Mouse (Mus musculus): Measurements from ENCODE around the gene Zfpl1. TPM values are rescaled to one million over a fixed set of nuclear protein-coding genes. Genes with fewer than 3 reads are reported as not detected.
A peak's percentile ranks its signal among the peaks of the same experiment; 100 is the strongest.
"Not testable (repeated sequence)": the region's sequence is repeated elsewhere in the genome, so short reads cannot be mapped to it uniquely, and the experiment has no call there.

Zfpl1 gene
- 16.9 and 19.9 TPM in 2 replicates for polyA plus RNA-seq (2015; fragmentation: Nextera tagmentation; extraction: Ambion mirVana)

DNA sequence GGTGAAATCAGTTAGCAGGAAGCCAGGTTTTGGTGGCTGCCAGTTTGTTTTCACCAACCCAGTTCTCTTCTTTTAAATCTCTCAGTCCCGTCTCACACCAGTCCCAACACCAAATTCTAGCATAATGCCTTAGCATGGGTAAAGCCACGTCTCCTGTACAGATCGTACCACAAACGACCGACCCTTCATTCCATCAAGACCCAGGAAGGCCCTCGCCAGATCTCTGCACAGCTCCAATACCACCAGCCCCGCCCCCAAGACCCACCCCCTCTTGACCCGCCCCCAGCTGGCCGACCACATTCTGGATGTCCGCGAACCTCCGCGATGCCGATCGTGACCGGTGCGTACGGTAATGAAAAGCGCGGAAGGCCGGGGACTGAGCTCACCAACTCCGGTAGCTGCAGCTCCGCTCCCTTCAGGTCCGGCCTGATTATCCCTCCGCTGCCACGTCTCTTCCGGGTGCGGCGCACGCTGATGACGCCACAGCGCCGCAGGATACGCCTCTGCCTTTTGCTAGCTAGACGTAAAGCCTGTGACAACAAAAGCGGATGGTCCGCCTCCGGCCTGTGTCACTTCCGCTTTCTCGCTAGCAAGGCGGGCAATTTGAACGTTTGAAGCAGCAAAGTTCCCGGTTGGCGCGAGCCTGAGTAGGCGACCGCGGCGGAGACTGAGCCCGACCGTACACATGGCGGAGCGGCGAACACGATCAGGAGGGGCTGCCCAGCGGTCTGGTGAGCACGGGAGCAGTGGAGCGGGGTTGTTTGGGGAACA, at the start of gene Zfpl1, which contains the start of gene Cdca5:
Zfpl1 (minus strand) TSS at position 479 of the 771 bp plus-strand sequence.
Cdca5 (plus strand) TSS at position 506 of the 771 bp plus-strand sequence.
- no peaks in the 10 kb centered on the region for H3K9me3 ChIP-seq (ENCODE audit: low read length)
- under 1% methylated on average over 58 of the region's 58 CpGs for WGBS (ENCODE audit: insufficient replicate concordance)
- peak within 1 kb of the TSS; percentile 98 for H3K4me2 ChIP-seq (ENCODE audit: low read depth, low read length)
- H3K9ac ChIP-seq (replicated peaks), result peak within 1 kb of the TSS; percentile 85
- TF ChIP-seq EP300 (IDR thresholded peaks at IDR 0.05; ENCODE audit: low read depth) (peak; percentile 68; the same call in 1 of the 2 replicates), CTCF (IDR thresholded peaks at IDR 0.05; ENCODE audit: low read depth) (no peak)
- peak; percentile 97 for DNase-seq
- H3K4me1 ChIP-seq (ENCODE audit: insufficient read depth), result peaks cover 21% of the 10 kb centered on the region
- H3K4me3 ChIP-seq (ENCODE audit: low read depth, low read length), result peak within 1 kb of the TSS; percentile 93
- H3K27me3 ChIP-seq (ENCODE audit: insufficient read depth, low read length), result no peaks in the 10 kb centered on the region
- ATAC-seq, result peak; percentile 92
- H3K27ac ChIP-seq (ENCODE audit: low read depth), result peak within 1 kb of the TSS; percentile 70
- peaks cover 55% of the 10 kb centered on the region for H3K36me3 ChIP-seq (replicated peaks; ENCODE audit: insufficient read depth, low read length)

DNA sequence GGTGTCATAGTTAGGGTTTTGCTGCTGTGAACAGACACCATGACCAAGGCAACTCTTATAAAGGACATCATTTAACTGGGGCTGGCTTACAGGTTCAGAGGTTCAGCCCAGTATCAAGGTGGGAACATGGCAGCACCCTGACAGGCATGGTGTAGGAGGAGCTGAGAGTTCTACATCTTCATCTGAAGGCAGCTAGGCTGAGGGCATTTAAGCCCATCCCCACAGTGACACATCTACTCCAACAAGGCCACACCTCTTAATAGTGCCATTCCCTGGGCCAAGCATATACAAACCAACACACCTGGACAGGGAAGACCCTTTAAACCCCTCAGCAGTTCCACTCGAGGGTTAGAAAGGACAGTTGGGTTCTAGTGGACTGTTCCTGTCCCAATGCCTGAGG, 48.4 kb upstream of the Zfpl1 start:
- WGBS (ENCODE audit: insufficient replicate concordance), result 57% methylated on average over 1 of the region's 1 CpGs
- H3K9ac ChIP-seq (replicated peaks); H3K27me3 ChIP-seq (ENCODE audit: insufficient read depth, low read length); H3K36me3 ChIP-seq (replicated peaks; ENCODE audit: insufficient read depth, low read length); H3K9me3 ChIP-seq (ENCODE audit: low read length); DNase-seq: not testable (repeated sequence)
- peaks cover 33% of the 10 kb centered on the region for H3K4me1 ChIP-seq (ENCODE audit: insufficient read depth)
- peak; percentile 46 for ATAC-seq
- H3K4me3 ChIP-seq (ENCODE audit: low read depth, low read length), result peak overlapping the region; percentile 13; the same call in 1 of the 2 replicates
- H3K4me2 ChIP-seq (ENCODE audit: low read depth, low read length), result peak overlapping the region; percentile 60
- H3K27ac ChIP-seq (ENCODE audit: low read depth), result peak overlapping the region; percentile 72

DNA sequence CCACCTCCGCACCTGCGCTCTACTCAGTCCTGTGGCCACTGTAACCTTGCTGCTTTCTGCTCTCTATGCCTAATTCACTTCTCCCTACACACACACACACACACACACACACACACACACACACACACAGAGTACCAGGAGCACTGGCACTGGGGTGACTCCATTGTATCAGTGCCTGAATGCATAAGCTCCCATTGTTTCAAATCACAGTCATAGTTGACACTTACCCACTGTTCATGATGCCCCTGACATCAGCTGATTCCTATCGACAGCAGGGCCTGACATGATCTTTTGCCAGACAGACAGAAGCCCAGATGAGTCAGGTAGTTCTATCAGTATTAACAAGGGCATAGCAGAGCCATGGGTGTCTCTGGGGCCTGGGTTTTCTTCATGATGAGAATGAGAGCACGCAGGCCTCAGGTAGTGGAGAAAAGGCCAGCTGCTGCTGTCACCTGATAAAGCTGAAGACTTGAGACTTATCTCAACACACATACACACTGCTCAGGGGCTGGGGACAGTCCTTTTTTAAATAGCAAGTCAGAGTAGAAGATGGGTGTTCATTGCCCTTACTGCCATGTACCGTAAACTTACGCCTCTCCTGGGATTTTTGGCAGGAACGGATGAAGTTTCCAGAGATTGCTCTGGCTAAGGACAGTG, 47.5 kb upstream of the Zfpl1 start:
- ATAC-seq, result peak; percentile 53

GRCm38 (mm10) chr19:6130414-6131128, 45.8 kb upstream of the Zfpl1 start:
- not testable (repeated sequence) for H3K9ac ChIP-seq (replicated peaks); DNase-seq; H3K36me3 ChIP-seq (replicated peaks; ENCODE audit: insufficient read depth, low read length); H3K27ac ChIP-seq (ENCODE audit: low read depth); ATAC-seq; H3K27me3 ChIP-seq (ENCODE audit: insufficient read depth, low read length); H3K4me3 ChIP-seq (ENCODE audit: low read depth, low read length); H3K9me3 ChIP-seq (ENCODE audit: low read length)
- peaks cover 33% of the 10 kb centered on the region for H3K4me1 ChIP-seq (ENCODE audit: insufficient read depth)
- WGBS (ENCODE audit: insufficient replicate concordance), result 69% methylated on average over 7 of the region's 7 CpGs
- H3K4me2 ChIP-seq (ENCODE audit: low read depth, low read length), result peak overlapping the region; percentile 60; the same call in 1 of the 2 replicates

More for the DNA sequence above, 47.5 kb upstream of the Zfpl1 start:
- Histone ChIP-seq H3K36me3 (replicated peaks; ENCODE audit: insufficient read depth, low read length) (0 out of 2 replicates have a peak, but pooled peaks cover 9% of the 10 kb centered on the region), H3K27ac (ENCODE audit: low read depth) (peak overlapping the region; percentile 72), H3K27me3 (ENCODE audit: insufficient read depth, low read length) (no peaks in the 10 kb centered on the region), H3K9ac (replicated peaks) (0 out of 2 replicates have a peak overlapping the region, but pooled peaks have one; percentile 10), H3K4me1 (ENCODE audit: insufficient read depth) (peaks cover 33% of the 10 kb centered on the region), H3K4me3 (ENCODE audit: low read depth, low read length) (peak overlapping the region; percentile 20; the same call in 1 of the 2 replicates), H3K9me3 (ENCODE audit: low read length) (no peaks in the 10 kb centered on the region), H3K4me2 (ENCODE audit: low read depth, low read length) (peak overlapping the region; percentile 60)
- WGBS (ENCODE audit: insufficient replicate concordance), result 55% methylated on average over 7 of the region's 7 CpGs
- peak; percentile 43 for DNase-seq
- TF ChIP-seq EP300 (IDR thresholded peaks at IDR 0.05; ENCODE audit: low read depth) (peak; percentile 90), CTCF (IDR thresholded peaks at IDR 0.05; ENCODE audit: low read depth) (no peak)

DNA sequence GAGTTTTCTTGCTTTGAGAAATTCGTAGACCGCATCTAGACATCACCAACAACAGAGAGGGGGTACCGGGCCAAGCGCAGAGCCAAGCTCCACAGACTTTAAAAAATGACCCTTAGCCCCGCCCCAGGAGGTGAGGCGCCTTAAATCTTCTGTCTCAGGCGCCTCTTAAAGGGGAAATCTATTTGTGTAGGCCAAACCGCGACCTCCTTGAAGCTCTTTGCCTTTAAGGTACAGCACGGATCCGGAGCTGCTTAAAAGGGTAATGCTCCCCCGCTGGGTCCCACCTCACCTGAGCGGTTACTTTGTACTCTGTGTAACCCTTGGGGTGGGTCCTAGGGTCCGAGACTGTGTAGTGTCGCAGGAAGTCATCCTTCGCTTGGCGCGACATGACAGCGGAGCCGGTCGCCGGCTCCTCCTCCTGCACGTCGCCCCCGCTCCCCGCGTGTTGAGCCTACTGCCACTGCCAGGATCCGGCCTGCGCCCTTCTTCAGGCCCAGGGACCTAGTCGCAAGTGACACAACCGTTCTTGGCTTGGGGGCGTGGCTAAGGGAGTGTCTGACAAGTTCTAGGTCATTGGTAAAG, 43.1 kb upstream of the Zfpl1 start, which contains the start of gene Snx15:
Snx15 (minus strand) TSS at position 545 of the 582 bp plus-strand sequence.
- Histone ChIP-seq H3K4me3 (ENCODE audit: low read depth, low read length) (peak within 1 kb of the TSS; percentile 54), H3K27ac (ENCODE audit: low read depth) (peak within 1 kb of the TSS; percentile 90), H3K9ac (replicated peaks) (peak within 1 kb of the TSS; percentile 66), H3K4me2 (ENCODE audit: low read depth, low read length) (peak within 1 kb of the TSS; percentile 74), H3K9me3 (ENCODE audit: low read length) (no peaks in the 10 kb centered on the region), H3K4me1 (ENCODE audit: insufficient read depth) (peaks cover 22% of the 10 kb centered on the region), H3K36me3 (replicated peaks; ENCODE audit: insufficient read depth, low read length) (no peaks in the 10 kb centered on the region), H3K27me3 (ENCODE audit: insufficient read depth, low read length) (no peaks in the 10 kb centered on the region)
- peak; percentile 96 for DNase-seq
- ATAC-seq, result peak; percentile 92
- TF ChIP-seq CTCF (IDR thresholded peaks at IDR 0.05; ENCODE audit: low read depth) (no peak), EP300 (IDR thresholded peaks at IDR 0.05; ENCODE audit: low read depth) (peak; percentile 79)
- under 1% methylated on average over 32 of the region's 32 CpGs for WGBS (ENCODE audit: insufficient replicate concordance)
